Mouse (Mus musculus): ENCODE data around the gene Fto.

The Fto gene

GRCm38 (mm10) chr8:91607091-91607490, 293.8 kb downstream of the Fto start:
- no peak for DNase-seq (ENCODE audit: low read depth, low spot score)

DNA sequence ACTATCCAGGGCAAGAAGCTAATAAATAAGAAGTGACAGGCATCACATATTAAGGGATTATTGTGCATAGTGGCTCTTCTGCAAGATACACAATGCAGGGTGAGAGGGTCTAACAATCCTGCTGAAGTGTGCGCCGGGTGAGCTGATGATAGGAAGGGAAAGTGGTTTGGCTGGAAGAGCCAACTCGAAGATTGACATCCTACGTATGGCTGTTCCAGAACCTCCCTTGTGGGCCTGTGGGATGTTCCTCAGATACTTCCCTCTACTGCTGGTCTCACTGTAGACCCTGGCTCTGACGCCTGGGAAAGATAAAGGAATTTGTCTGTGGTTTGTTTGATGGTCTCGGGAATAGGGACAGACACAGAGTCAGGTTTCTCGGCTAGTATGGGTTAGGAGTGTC, 297.9 kb downstream of the Fto start:
- DNase-seq (ENCODE audit: low read depth, low spot score) = no peak

DNA sequence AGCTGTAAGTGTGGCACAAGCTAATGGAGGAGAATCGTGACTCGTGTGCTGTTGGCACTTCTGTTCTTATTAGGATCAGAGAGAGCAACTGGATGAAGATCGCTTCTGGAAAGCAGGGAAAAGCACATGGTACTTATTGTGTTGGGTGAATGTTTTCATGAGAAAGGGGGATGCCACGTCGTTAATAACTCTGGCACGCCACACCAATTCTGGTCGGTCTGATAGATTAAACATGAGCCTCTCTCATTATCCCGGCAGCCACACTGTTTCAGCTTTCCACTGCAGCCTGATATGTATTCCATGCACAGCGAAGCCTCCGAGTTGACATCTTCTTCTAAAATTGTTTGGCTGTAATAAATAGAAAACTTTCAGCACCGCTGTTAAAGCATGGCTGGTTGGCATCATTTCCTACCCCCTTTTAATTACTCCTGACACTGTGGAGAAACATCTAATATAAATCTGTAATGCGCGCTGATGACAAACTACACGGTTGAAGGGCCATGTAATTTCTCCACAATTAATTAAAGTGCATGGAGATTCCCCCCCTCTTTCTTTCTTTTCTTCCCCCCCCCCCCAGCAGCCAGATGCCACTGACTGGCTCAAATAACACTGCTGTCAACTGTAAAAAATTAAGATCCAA, 298.5 kb downstream of the Fto start:
- no peak for DNase-seq (ENCODE audit: low read depth, low spot score)

DNA sequence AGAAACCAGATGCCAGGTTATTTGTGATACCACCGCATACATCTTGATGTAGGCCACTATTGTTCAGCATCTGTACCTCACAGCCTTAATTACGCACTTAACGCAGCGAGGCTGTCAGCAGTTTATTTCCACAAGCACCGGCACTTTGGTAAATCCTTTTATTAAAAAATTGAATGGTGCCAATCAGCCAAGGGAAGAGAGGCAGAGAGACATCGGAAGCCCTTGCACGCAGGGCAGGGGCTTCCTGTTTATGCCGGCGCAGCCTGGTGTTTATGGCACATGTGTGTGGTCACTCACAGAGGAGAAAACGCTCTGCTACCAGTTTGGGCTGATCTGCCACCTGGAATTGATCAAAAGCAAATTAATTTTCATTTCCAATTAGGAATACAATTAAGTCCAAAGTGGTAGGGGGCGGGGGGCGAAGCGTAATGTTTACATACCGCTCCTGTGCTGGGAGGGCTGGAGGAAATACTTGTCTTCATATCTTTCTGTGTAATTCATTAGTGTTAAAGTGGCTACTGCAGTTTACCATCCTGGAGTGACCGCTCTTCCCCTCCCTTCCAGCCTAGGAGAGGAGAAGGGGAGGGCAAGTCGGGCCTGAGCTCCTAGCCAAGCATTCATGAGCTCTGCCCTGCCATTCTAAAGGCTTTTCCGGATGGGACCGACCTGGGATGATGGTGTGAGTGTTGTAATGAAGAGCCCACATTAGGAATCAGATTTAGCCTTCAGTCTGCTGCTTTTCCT, 299.2 kb downstream of the Fto start:
- DNase-seq (ENCODE audit: low read depth, low spot score) = no peak

DNA sequence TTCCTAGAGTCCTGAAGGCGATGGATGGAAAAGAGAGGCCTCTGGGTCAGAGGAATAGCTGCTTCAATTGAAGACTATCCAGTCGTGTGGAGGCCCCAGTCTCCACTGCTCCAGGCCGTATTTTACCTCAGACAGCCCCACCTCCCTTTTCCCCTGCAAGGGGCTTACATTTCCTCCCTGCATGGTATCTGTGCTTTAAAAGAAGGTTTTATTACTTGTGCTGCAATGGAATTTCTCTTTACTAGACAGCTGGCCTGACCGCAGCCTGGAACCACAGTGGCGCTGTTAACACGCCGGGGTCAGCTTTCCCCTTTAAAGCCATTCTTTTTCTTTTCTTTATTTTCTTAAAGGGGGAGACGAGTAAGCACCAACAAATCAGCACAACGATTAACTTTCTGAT, 300.3 kb downstream of the Fto start:
- no peak for DNase-seq (ENCODE audit: low read depth, low spot score)

DNA sequence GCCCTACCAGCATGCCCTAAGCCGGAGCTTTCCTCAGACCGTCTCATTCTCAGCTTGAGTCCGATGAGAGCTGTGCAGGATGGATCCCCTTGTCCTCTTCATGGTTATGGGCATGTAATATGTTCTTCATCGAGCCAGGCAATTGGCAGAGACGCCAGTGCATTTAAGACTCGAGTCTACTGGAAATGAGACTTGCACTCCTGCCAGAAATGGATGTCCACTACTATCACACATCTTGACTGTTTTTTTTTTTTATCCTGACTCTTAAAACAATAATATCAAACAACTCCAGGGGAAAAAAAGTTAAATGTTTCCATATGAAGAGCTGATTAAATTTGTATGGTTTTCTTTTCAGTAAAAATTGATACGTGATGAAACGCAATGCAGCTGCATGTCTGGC, 301.9 kb downstream of the Fto start:
- DNase-seq (ENCODE audit: low read depth, low spot score) = no peak

- no peak for DNase-seq (ENCODE audit: low read depth, low spot score)
Observed at GRCm38 (mm10) chr8:91615781-91616683, 302.7 kb downstream of the Fto start.

GRCm38 (mm10) chr8:91617772-91618171, 304.4 kb downstream of the Fto start:
- DNase-seq (ENCODE audit: low read depth, low spot score) = no peak

DNA sequence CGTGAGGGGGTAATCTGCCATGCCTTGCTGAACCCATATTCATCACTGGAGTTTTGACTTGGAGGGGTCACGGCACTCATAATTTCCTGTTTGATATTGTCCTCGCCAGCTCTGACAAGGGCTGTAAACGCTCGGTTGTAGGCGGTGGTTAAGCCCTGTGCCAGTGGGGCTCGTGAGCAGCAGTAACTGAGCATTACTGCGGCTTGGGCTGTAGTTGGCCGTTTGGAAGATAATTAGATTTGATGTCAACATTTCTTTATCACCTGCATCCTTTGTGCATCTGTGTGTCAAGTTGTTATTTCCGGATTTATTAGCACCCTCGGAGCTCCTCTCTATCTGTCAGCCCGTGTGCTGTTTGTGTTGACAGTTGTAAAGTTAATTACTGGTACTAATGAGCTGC, 309.4 kb downstream of the Fto start:
- no peak for DNase-seq (ENCODE audit: low read depth, low spot score)

GRCm38 (mm10) chr8:91625686-91626558, 312.6 kb downstream of the Fto start:
- DNase-seq (ENCODE audit: low read depth, low spot score) = no peak

GRCm38 (mm10) chr8:91629594-91629993, 316.3 kb downstream of the Fto start:
- DNase-seq (ENCODE audit: low read depth, low spot score) = no peak

- DNase-seq (ENCODE audit: low read depth, low spot score) = no peak
Observed at GRCm38 (mm10) chr8:91630320-91631033, 317.2 kb downstream of the Fto start.

DNA sequence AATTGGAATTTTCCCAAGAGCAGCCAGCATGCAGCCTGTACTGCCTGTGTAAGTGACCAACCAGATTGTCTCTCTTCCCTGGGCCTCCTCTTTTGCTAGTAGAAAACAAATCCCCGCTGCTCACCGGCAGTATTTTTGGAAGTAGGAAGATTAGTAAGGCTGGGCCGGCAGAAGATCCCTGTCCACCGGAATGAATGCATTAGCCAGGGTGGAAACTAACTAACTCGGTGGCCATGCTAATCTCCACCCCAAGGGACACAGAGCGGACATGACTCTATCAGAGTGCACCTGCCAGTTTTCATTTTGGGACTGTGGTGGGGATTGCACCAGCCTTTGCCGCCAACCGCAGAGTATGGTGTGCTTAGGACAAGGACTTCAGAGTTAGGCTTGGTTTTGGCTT, 319.1 kb downstream of the Fto start:
- DNase-seq (ENCODE audit: low read depth, low spot score) = no peak

GRCm38 (mm10) chr8:91635406-91635805, 322.1 kb downstream of the Fto start:
- no peak for DNase-seq (ENCODE audit: low read depth, low spot score)

- no peak for DNase-seq (ENCODE audit: low read depth, low spot score)
Observed at GRCm38 (mm10) chr8:91636887-91637286, 323.6 kb downstream of the Fto start.

DNA sequence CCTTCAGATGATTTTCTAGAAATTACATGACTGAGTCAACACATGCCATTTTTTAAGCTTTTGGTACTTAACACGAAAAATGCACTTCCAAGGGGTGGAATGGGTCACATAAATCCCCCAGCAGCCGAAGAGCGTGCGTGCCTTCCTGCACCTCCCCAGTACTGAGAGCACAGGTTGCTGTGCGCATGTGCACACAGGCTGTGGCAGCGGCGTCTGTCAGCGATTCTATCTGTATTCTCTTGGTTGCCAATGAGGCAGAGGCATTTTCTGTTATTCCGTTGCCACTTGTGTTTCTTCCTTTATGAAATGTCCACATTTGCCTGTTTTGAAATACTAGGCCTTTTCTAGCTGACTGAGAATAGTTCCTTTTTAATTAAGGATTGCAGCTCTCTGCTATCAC, 324.4 kb downstream of the Fto start:
- no peak for DNase-seq (ENCODE audit: low read depth, low spot score)

DNA sequence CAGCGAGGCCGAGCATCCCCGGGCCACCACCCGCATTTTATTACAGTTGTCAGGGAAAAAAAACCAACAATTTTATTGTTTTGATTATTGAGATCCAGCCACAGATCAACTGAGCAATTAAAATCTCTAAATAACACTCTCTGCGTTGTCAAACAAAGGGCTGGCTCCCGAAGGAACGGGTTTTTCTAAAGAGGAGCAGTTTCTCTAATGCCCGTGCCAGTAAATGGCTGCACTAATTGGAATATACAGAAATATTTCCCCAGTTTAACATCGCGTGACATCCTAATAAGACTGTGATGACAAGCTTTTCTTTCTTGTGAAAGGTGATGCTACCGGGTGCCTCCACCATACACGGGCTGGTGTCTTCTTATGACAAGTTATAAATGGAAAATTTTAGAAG, 324.9 kb downstream of the Fto start:
- DNase-seq (ENCODE audit: low read depth, low spot score) = no peak

DNA sequence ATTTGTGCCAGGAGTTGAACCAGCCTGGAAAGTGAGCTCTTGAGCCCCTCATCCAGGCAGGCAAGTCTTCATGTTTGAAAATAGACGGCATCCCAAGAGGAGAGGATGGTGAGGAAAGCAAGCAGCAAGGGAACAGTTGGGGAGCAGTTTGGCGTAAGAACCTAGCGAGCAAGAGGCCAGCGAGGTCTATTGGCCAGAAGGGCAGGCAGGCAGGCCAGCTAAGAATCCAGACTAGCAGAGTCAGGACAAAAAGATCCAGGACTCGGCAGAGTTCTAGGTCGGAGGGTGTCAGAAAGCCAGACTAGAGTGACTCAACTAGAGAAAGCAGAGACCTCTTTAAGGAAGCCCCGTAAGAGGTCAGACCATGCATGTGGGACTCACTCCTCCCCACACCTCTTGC, 327.1 kb downstream of the Fto start:
- no peak for DNase-seq (ENCODE audit: low read depth, low spot score)

DNA sequence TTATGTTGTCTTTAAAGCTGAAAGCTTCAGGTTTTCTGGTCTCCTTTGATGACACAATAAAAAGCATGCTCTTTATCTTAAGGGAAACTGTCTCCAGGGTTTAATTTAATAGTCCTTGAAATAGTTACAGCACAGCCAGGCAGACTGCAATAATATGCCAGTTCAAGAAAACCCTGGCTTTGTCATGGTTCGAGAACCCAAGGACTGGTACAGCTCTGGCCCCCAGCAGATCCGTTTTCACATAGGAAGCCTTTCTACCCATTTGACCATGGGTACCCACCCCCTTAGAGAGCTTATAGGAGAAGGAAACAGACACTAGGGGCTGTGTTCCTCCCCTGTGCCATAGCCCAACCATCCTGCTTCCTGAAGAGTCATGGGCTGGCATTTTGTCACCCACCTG, 332.2 kb downstream of the Fto start:
- no peak for DNase-seq (ENCODE audit: low read depth, low spot score)

DNA sequence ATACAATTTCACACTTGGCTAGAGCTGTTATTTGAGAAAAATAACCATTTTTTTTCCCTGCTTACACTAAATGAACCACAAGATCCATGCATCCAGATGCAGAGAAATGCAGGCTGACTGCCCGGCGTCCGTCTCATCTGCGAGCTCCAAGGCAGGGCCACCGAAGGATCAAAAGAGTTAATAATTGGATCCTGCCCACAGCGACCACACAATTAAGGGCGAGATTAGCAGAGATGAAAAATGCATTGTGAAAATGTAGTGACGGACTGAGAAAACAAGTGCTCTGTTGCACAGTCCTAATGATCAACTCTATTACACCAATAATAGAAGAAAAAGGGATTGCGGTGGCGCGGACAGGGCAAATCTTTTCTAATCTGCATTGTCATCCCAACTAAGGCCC, 334.6 kb downstream of the Fto start:
- no peak for DNase-seq (ENCODE audit: low read depth, low spot score)

- DNase-seq (ENCODE audit: low read depth, low spot score) = no peak
Observed at GRCm38 (mm10) chr8:91648776-91649175, 335.5 kb downstream of the Fto start.
